ENCODE assay signal across 33 mouse cellular contexts in genomic region chr17:7326415-7326814, GRCm38 (mm10). TPM values are rescaled to one million over a fixed set of nuclear protein-coding genes. Genes with fewer than 3 reads are reported as not detected.
"Had no signal": no experiment of that assay in that cellular context is flagged by ENCODE, and none has a peak within 500 bp of the region (broad histone marks: within the 10 kb centered on the region; RNA-seq: fewer than 3 reads in every experiment).

No protein-coding gene starts in this region.

RNA-seq across cellular contexts. Expression of gene Tcp10a, which starts 2.0 kb away (rescaled TPM):
- total RNA-seq: gastrocnemius, adult 2 months; gastrocnemius, postnatal 10 days; gastrocnemius, postnatal 25 days; gastrocnemius, postnatal 4 days; granulocyte monocyte progenitor cell, adult 5-6 weeks; heart, adult 18-20 months; heart, adult 8-10 months; heart, postnatal 10 days; heart, postnatal 25 days; heart, postnatal 4 days had no signal
- polyA plus RNA-seq: hindbrain, embryonic 10.5 days; hindbrain, embryonic 12.5 days; hindbrain, embryonic 14.5 days; inflammation-experienced regulatory T-cells, adult 6 months; intestine, embryonic 15.5 days; intestine, postnatal 0 days; kidney, embryonic 14.5 days; kidney, embryonic 16.5 days; limb, embryonic 10.5 days; limb, embryonic 12.5 days; limb, embryonic 14.5 days; liver, embryonic 11.5 days; liver, embryonic 14.5 days; liver, embryonic 16.5 days had no signal

RNA-seq across cellular contexts. Expression of gene Ttll2, which starts 26.1 kb away (rescaled TPM):
- total RNA-seq: gastrocnemius, postnatal 10 days; gastrocnemius, postnatal 25 days; gastrocnemius, postnatal 4 days; granulocyte monocyte progenitor cell, adult 5-6 weeks; heart, adult 18-20 months; heart, adult 8-10 months; heart, postnatal 10 days; heart, postnatal 25 days; heart, postnatal 4 days; layer of hippocampus, adult 2 months; layer of hippocampus, postnatal 10 days; layer of hippocampus, postnatal 25 days; left cerebral cortex, adult 2 months; left cerebral cortex, postnatal 14 days; left cerebral cortex, postnatal 36 days had no signal
- polyA plus RNA-seq: frontal cortex, adult 2 months; heart, embryonic 13.5 days; hindbrain, embryonic 10.5 days; hindbrain, embryonic 12.5 days; hindbrain, embryonic 14.5 days; hindbrain, embryonic 16.5 days; inflammation-experienced regulatory T-cells, adult 6 months; intestine, embryonic 15.5 days; intestine, postnatal 0 days; kidney, embryonic 14.5 days; kidney, embryonic 16.5 days; limb, embryonic 10.5 days; limb, embryonic 12.5 days; limb, embryonic 14.5 days; liver, embryonic 11.5 days had no signal

RNA-seq across cellular contexts. Expression of gene Gm49630, which starts 45.4 kb away (rescaled TPM):
- total RNA-seq: gastrocnemius, adult 2 months; gastrocnemius, postnatal 10 days; gastrocnemius, postnatal 25 days; gastrocnemius, postnatal 4 days; granulocyte monocyte progenitor cell, adult 5-6 weeks; heart, adult 18-20 months; heart, adult 8-10 months; heart, postnatal 10 days; heart, postnatal 25 days; heart, postnatal 4 days; layer of hippocampus, adult 2 months; layer of hippocampus, postnatal 10 days; layer of hippocampus, postnatal 25 days; left cerebral cortex, adult 2 months; left cerebral cortex, postnatal 14 days; left cerebral cortex, postnatal 36 days had no signal
- polyA plus RNA-seq: frontal cortex, adult 2 months; heart, embryonic 13.5 days; hindbrain, embryonic 10.5 days; hindbrain, embryonic 12.5 days; hindbrain, embryonic 14.5 days; hindbrain, embryonic 16.5 days; inflammation-experienced regulatory T-cells, adult 6 months; intestine, embryonic 15.5 days; intestine, postnatal 0 days; kidney, embryonic 14.5 days; kidney, embryonic 16.5 days; limb, embryonic 10.5 days; limb, embryonic 12.5 days; limb, embryonic 14.5 days; liver, embryonic 11.5 days; liver, embryonic 14.5 days; liver, embryonic 16.5 days had no signal

RNA-seq across cellular contexts. Expression of gene Unc93a2, which starts 58.8 kb away (rescaled TPM):
- total RNA-seq: gastrocnemius, postnatal 10 days; granulocyte monocyte progenitor cell, adult 5-6 weeks; heart, adult 18-20 months; heart, adult 8-10 months; heart, postnatal 10 days; heart, postnatal 25 days; heart, postnatal 4 days; layer of hippocampus, adult 2 months; layer of hippocampus, postnatal 25 days; left cerebral cortex, adult 2 months; left cerebral cortex, postnatal 14 days; left cerebral cortex, postnatal 36 days had no signal
- polyA plus RNA-seq: heart, embryonic 13.5 days; hindbrain, embryonic 10.5 days; hindbrain, embryonic 12.5 days; hindbrain, embryonic 14.5 days; hindbrain, embryonic 16.5 days; intestine, embryonic 15.5 days; kidney, embryonic 14.5 days; kidney, embryonic 16.5 days; limb, embryonic 10.5 days; limb, embryonic 12.5 days; liver, embryonic 11.5 days had no signal
